Mouse (Mus musculus) retina, postnatal 7 days (tissue): ENCODE measurements around the gene Krtap27-1.

Source experiments
- DNase-seq: peaks from one replicate; pipeline ENCODE4 v3.0.0-alpha.2; 2012; ENCODE audit warnings: low read depth, low spot score

Gene Krtap27-1

GRCm38 (mm10) chr16:88671571-88671970 is at the start of gene Krtap27-1:
Gene Krtap27-1, minus strand, starts transcription at chr16:88671671.
- DNase-seq, result no peak

GRCm38 (mm10) chr16:88720031-88720430 is 48.6 kb upstream of the Krtap27-1 start:
- DNase-seq, result no peak

GRCm38 (mm10) chr16:88716549-88716948 is 45.1 kb upstream of the Krtap27-1 start:
- DNase-seq, result no peak

- no peak for DNase-seq
Measured at GRCm38 (mm10) chr16:88711245-88711644, 39.8 kb upstream of the Krtap27-1 start.

GRCm38 (mm10) chr16:88710757-88711156 is 39.3 kb upstream of the Krtap27-1 start:
- DNase-seq, result no peak

- no peak for DNase-seq
Measured at GRCm38 (mm10) chr16:88707496-88708012, 36.1 kb upstream of the Krtap27-1 start, which contains the start of gene 2310061N02Rik. Gene 2310061N02Rik, minus strand, starts transcription at chr16:88707962.

GRCm38 (mm10) chr16:88701072-88701864 is 29.8 kb upstream of the Krtap27-1 start:
- DNase-seq, result no peak

GRCm38 (mm10) chr16:88696256-88696655 is 24.8 kb upstream of the Krtap27-1 start:
- no peak for DNase-seq

GRCm38 (mm10) chr16:88681282-88681681 is 9.8 kb upstream of the Krtap27-1 start:
- DNase-seq, result no peak

- DNase-seq, result no peak
Measured at GRCm38 (mm10) chr16:88679099-88679498, 7.6 kb upstream of the Krtap27-1 start.

GRCm38 (mm10) chr16:88657426-88657825 is 14.0 kb downstream of the Krtap27-1 start:
- no peak for DNase-seq

GRCm38 (mm10) chr16:88651952-88652351 is 19.5 kb downstream of the Krtap27-1 start:
- no peak for DNase-seq

- no peak for DNase-seq
Measured at GRCm38 (mm10) chr16:88651082-88651481, 20.4 kb downstream of the Krtap27-1 start.

- no peak for DNase-seq
Measured at GRCm38 (mm10) chr16:88647358-88647846, 24.1 kb downstream of the Krtap27-1 start, which contains the start of gene Krtap26-1. Gene Krtap26-1, minus strand, starts transcription at chr16:88647796.

- no peak for DNase-seq
Measured at GRCm38 (mm10) chr16:88646366-88647111, 24.9 kb downstream of the Krtap27-1 start.

- no peak for DNase-seq
Measured at GRCm38 (mm10) chr16:88640053-88640452, 31.4 kb downstream of the Krtap27-1 start.

GRCm38 (mm10) chr16:88635142-88635541 is 36.3 kb downstream of the Krtap27-1 start:
- no peak for DNase-seq

GRCm38 (mm10) chr16:88631474-88631873 is 40.0 kb downstream of the Krtap27-1 start:
- DNase-seq, result no peak

- DNase-seq, result no peak
Measured at GRCm38 (mm10) chr16:88627566-88627965, 43.9 kb downstream of the Krtap27-1 start, which contains the start of gene 2310079G19Rik. Gene 2310079G19Rik, minus strand, starts transcription at chr16:88627666.
